Comparison of ENCODE assay signal across 8 mouse cellular contexts in genomic region chr7:116031388-116031717, GRCm38 (mm10). TPM values are rescaled to one million over a fixed set of nuclear protein-coding genes. Genes with fewer than 3 reads are reported as not detected.
DNase-seq lines count a peak whose midpoint lies in the region; ATAC-seq and TF ChIP-seq lines count a peak whose summit lies in the region.

No protein-coding gene starts in this region.

- peak overlapping the region; percentile 93 for H3K27ac ChIP-seq in heart, embryonic 12.5 days (ENCODE audit: poor library complexity, severe bottlenecking)
- H3K27ac ChIP-seq in bone marrow, adult 2 months (ENCODE audit: control insufficient read depth, insufficient read depth, low read depth, low read length, poor library complexity), result no peak overlapping the region; the same call in 1 of the 2 replicates
- H3K27ac ChIP-seq in hindbrain, embryonic 13.5 days, result peak overlapping the region; percentile 82

- peak overlapping the region; percentile 93 for H3K9ac ChIP-seq in heart, embryonic 12.5 days
- peak overlapping the region; percentile 83 for H3K9ac ChIP-seq in hindbrain, embryonic 13.5 days

- H3K4me2 ChIP-seq in heart, embryonic 12.5 days, result peak overlapping the region; percentile 91
- H3K4me2 ChIP-seq in hindbrain, embryonic 13.5 days, result peak overlapping the region; percentile 99

- intact Hi-C loops in heart, postnatal 14 days (cut with DNase I), result loop anchor here (5.0 to 10.0 kb wide), 5 partner anchors 184 to 609 kb away; no protein-coding TSS in a partner anchor

- H3K27me3 ChIP-seq in heart, embryonic 12.5 days (replicated peaks), result peaks cover 11% of the 10 kb centered on the region
- peaks cover 58% of the 10 kb centered on the region for H3K27me3 ChIP-seq in hindbrain, embryonic 13.5 days

- no peak for TF ChIP-seq CTCF in bone marrow, adult 2 months (IDR thresholded peaks at IDR 0.05; ENCODE audit: control insufficient read depth, insufficient read depth, low read length)

- peaks cover 17% of the 10 kb centered on the region for H3K4me1 ChIP-seq in heart, embryonic 12.5 days (replicated peaks)
- H3K4me1 ChIP-seq in bone marrow, adult 2 months (ENCODE audit: control insufficient read depth, insufficient read depth, low read length), result no peaks in the 10 kb centered on the region
- peaks cover 47% of the 10 kb centered on the region for H3K4me1 ChIP-seq in hindbrain, embryonic 13.5 days (replicated peaks)

- no peaks in the 10 kb centered on the region for H3K36me3 ChIP-seq in heart, embryonic 12.5 days
- no peaks in the 10 kb centered on the region for H3K36me3 ChIP-seq in hindbrain, embryonic 13.5 days

- no peaks in the 10 kb centered on the region for H3K9me3 ChIP-seq in heart, embryonic 12.5 days (replicated peaks)
- H3K9me3 ChIP-seq in hindbrain, embryonic 13.5 days, result no peaks in the 10 kb centered on the region

- H3K4me3 ChIP-seq in heart, embryonic 12.5 days, result peak overlapping the region; percentile 71
- peak overlapping the region; percentile 43 for H3K4me3 ChIP-seq in bone marrow, adult 2 months (replicated peaks; ENCODE audit: control insufficient read depth, low read depth, low read length)
- H3K4me3 ChIP-seq in hindbrain, embryonic 13.5 days, result peak overlapping the region; percentile 62

- ATAC-seq in heart, embryonic 12.5 days (ENCODE audit: insufficient number of reproducible peaks, low FRiP score), result no peak; the same call in 1 of the 2 replicates
- ATAC-seq in hindbrain, embryonic 13.5 days (ENCODE audit: low FRiP score), result no peak
- peak; percentile 12; the same call in 1 of the 2 replicates for ATAC-seq in megakaryocyte progenitor cell, adult 5-6 weeks (replicated peaks; ENCODE audit: poor library complexity)

- no peak for TF ChIP-seq POLR2A in bone marrow, adult 2 months (IDR thresholded peaks at IDR 0.05; ENCODE audit: borderline replicate concordance, control insufficient read depth, low read depth, low read length)

- WGBS in heart, embryonic 12.5 days, result under 1% methylated on average over 14 of the region's 14 CpGs
- 2% methylated on average over 14 of the region's 14 CpGs for WGBS in bone marrow, adult 2 months
- under 1% methylated on average over 14 of the region's 14 CpGs for WGBS in hindbrain, embryonic 13.5 days

- no peak for DNase-seq in heart, postnatal 14 days
- no peak for DNase-seq in urinary bladder, adult 2 months (ENCODE audit: low spot score)
- no peak for DNase-seq in layer of hippocampus, postnatal 36 days
- no peak for DNase-seq in layer of hippocampus, postnatal 25 days (ENCODE audit: extremely low spot score in 1 of 2, low spot score in 1 of 2)

RNA-seq across cellular contexts. Expression of gene Sox6, which starts 7.2 kb away (rescaled TPM):
- 32.5 and 33.2 TPM in 2 replicates for polyA plus RNA-seq in heart, embryonic 12.5 days (2016; fragmentation: Nextera tagmentation; extraction: Ambion mirVana)
- total RNA-seq in heart, postnatal 14 days (2021), result 10 to 100 TPM; 27.1 to 32.5 TPM
- 33.0 and 38.0 TPM in 2 replicates for polyA plus RNA-seq in bone marrow, adult 2 months (2011; ENCODE audit: insufficient read depth, insufficient read length, low replicate concordance, missing spikeins)
- 39.7 and 42.1 TPM in 2 replicates for polyA plus RNA-seq in hindbrain, embryonic 13.5 days (2015; fragmentation: Nextera tagmentation; extraction: Ambion mirVana)
- 1.1 and 1.8 TPM in 2 replicates for total RNA-seq in megakaryocyte progenitor cell, adult 5-6 weeks (2015)
- 1.8 and 3.0 TPM in 2 replicates for total RNA-seq in megakaryocyte progenitor cell, adult 5-6 weeks (2017)
- 3.5 and 3.8 TPM in 2 replicates for polyA plus RNA-seq in urinary bladder, adult 2 months (2012; rRNA removed)
- total RNA-seq in layer of hippocampus, postnatal 36 days (2021), result 10 to 100 TPM; 24.3 to 34.7 TPM
- 10 to 100 TPM; 23.8 to 32.4 TPM for total RNA-seq in layer of hippocampus, postnatal 25 days (2021)

RNA-seq across cellular contexts. Expression of gene 1110004F10Rik, which starts 7.8 kb away (rescaled TPM):
- polyA plus RNA-seq in heart, embryonic 12.5 days (2016; fragmentation: Nextera tagmentation; extraction: Ambion mirVana), result 173 and 190 TPM in 2 replicates
- 10 to 100 TPM; 51.3 to 52.1 TPM for total RNA-seq in heart, postnatal 14 days (2021)
- polyA plus RNA-seq in bone marrow, adult 2 months (2011; ENCODE audit: insufficient read depth, insufficient read length, low replicate concordance, missing spikeins), result 48.4 and 61.8 TPM in 2 replicates
- 311 and 322 TPM in 2 replicates for polyA plus RNA-seq in hindbrain, embryonic 13.5 days (2015; fragmentation: Nextera tagmentation; extraction: Ambion mirVana)
- total RNA-seq in megakaryocyte progenitor cell, adult 5-6 weeks (2015), result 146 and 157 TPM in 2 replicates
- 268 and 289 TPM in 2 replicates for total RNA-seq in megakaryocyte progenitor cell, adult 5-6 weeks (2017)
- 100 and 101 TPM in 2 replicates for polyA plus RNA-seq in urinary bladder, adult 2 months (2012; rRNA removed)
- 100 to 1,000 TPM; 101 to 103 TPM for total RNA-seq in layer of hippocampus, postnatal 36 days (2021)
- total RNA-seq in layer of hippocampus, postnatal 25 days (2021), result 100 to 1,000 TPM; 106 to 108 TPM

RNA-seq across cellular contexts. Expression of gene Gm4353, which starts 53.1 kb away (rescaled TPM):
- polyA plus RNA-seq in heart, embryonic 12.5 days (2016; fragmentation: Nextera tagmentation; extraction: Ambion mirVana), result 0.79 TPM in 1 of 2 replicates, not detected in the other
- 1 to 10 TPM in 1 of 2 experiments, under 1 TPM in 1; 0.93 to 2.0 TPM for total RNA-seq in heart, postnatal 14 days (2021)
- polyA plus RNA-seq in bone marrow, adult 2 months (2011; ENCODE audit: insufficient read depth, insufficient read length, low replicate concordance, missing spikeins), result not detected in 2 replicates
- polyA plus RNA-seq in hindbrain, embryonic 13.5 days (2015; fragmentation: Nextera tagmentation; extraction: Ambion mirVana), result 0.60 and 1.2 TPM in 2 replicates
- total RNA-seq in megakaryocyte progenitor cell, adult 5-6 weeks (2015), result 1.6 and 1.8 TPM in 2 replicates
- total RNA-seq in megakaryocyte progenitor cell, adult 5-6 weeks (2017), result 0.83 and 2.2 TPM in 2 replicates
- polyA plus RNA-seq in urinary bladder, adult 2 months (2012; rRNA removed), result 1.0 and 1.3 TPM in 2 replicates
- 1 to 10 TPM; 2.6 to 4.7 TPM for total RNA-seq in layer of hippocampus, postnatal 36 days (2021)
- 1 to 10 TPM; 2.3 to 2.4 TPM for total RNA-seq in layer of hippocampus, postnatal 25 days (2021)

Comparison
In these comparisons a context has a peak if more than half of its experiments do, and no peak if none do; other contexts are left out.
1. RNA of gene Sox6, which starts 7.2 kb away (total RNA-seq): 24.3 to 34.7 TPM in layer of hippocampus, postnatal 36 days, 27.1 to 32.5 TPM in heart, postnatal 14 days and 23.8 to 32.4 TPM in layer of hippocampus, postnatal 25 days; 1.1 to 3.0 TPM in megakaryocyte progenitor cell, adult 5-6 weeks; every median in the first group is over 4 times any median in the second.
2. Peak in every context shown above with its lines, with median percentiles within 50 percentile points of each other: H3K4me3 ChIP-seq.